Mouse (Mus musculus): Measurements from ENCODE around the gene Acsf3.

Gene Acsf3

GRCm38 (mm10) chr8:122850641-122851240 is 75.5 kb downstream of the Acsf3 start:
- no peak for DNase-seq (ENCODE audit: low read depth, low spot score)

DNA sequence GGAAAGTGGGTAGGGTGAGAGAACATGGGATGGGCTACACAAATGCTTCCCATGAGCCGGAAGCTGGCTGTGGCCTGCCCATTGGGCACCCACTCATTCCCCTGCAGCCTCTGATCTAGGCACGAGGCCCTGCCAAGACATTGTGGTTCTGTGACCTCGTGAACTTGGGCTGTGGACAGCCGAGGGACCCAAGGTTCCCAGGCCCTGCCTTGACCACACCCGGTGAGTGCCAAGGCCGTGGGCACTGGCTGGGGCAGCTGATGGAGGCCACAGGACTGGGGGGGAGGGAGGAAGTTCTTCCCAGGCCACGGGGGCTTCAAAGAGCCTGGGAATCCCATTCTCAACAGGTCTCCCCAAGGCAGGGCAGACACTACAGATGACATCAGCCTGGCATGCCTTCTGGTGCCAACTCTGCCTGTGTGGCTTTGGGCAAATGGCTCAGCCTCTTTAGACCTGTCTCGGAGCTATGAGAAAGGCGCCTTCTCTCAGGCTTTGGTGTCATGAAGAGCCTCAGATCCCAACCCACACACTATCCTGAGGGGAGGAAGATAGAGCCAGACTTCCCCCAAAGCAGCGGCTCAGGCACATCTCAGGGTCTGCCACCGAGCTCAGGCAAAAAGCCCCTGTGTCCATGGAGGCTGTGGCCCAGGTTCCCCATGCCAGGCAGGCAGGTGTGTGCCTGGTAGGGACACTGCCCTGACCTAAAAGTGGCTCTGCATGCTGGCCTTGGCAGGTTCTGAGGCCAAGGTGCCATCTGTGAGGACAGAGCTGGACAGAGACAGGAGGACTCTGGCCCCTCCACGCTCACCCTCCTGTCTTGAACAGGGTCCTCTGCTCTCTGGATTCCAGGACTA is 76.6 kb downstream of the Acsf3 start:
- no peak for DNase-seq (ENCODE audit: low read depth, low spot score)

DNA sequence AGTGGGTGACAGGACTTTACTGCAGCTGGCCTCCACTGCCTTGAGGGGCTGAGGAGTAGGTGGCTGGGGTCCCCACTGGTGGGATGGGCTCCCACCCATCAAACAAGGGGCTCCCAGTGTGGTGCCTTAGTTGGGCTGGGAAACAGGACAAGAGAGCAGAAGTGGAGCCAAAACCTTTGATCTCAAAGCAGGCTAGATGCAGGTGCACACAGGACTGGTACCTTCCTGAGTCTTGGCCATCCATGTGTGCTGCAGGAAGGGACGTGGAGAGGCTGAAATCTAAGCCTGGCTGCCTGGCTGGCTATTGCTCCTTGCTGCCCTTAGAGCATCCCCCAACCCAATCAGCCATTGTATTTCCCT is 77.2 kb downstream of the Acsf3 start:
- no peak for DNase-seq (ENCODE audit: low read depth, low spot score)

DNA sequence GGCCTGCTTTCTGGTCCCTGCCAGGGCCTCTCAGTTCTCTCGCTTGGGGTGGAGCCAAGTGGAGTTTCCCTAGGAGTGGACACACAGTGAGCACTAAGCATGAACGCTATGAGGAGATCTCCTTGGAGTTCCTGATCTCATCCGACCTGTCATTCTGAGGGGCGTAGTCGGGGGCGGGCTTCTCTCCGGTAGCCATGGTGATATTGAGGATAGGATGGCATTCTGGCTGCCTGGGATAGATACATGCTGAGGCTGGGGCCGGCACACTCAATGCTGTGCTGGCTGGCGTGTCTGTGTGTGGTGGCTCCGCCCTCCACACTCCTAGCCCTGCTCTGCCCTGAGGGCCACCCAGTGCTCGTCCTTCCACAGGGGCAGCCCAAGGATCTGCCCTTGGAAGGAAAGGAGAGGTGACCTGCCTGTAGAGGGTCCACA is 78.1 kb downstream of the Acsf3 start:
- no peak for DNase-seq (ENCODE audit: low read depth, low spot score)

DNA sequence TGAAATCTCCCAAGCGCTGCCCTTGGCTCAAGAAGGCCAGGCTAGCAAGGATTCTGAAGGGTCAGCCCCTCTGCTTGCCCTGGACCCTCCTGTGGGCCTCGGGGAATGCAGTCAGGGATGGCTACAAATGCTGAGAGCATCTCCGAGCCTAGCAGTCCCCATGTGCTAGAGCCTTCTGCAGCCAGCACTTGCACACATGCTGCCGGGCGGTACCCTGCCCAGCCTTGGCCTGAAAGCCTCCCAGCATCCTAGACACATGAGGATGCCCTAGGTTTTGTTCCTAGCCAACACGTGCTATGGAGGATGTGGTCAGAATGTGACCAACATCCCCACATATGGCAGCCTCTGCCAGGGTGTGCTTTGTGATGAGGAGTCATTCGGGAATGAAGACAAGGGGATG is 79.1 kb downstream of the Acsf3 start:
- no peak for DNase-seq (ENCODE audit: low read depth, low spot score)

GRCm38 (mm10) chr8:122855123-122855522 is 79.8 kb downstream of the Acsf3 start:
- DNase-seq (ENCODE audit: low read depth, low spot score): no peak

DNA sequence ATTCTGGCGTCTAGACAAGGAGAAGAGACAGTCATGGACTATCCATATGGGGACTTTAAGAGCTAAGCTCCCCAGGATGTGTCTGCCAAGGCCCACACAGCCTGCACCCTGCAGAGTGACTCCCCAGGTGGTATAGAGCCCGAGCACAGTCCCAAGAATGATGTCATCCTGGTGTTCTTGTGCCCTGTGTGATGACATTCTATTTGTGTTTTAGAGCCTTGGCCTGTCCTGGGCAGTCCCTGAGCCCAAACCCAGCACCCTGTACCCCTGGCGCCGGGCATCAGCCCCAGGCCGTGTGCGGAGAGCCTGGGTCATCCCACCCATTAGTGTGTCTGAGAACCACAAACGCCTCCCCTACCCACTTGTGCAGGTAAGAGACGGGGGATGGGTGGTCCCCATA is 81.0 kb downstream of the Acsf3 start:
- DNase-seq (ENCODE audit: low read depth, low spot score): no peak

DNA sequence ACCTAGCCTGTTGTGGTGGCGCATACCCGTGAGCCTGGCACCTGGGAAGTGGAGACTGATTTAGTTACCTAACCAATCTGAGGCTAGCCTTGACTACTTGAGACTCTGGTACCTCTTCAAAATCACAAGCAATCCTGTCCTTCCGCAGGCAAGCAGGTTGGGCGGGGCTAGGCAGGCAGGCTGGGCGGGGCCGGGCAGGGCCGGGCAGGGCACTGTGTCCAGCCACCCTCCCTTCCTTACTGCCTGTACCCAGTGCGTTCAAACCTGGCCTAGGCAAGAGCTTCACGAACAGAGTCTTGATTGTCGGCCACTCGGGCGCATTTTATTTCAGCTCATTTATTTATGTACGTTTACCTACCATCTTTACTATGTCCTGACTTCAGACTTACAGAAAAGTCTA is 84.6 kb downstream of the Acsf3 start:
- no peak for DNase-seq (ENCODE audit: low read depth, low spot score)

- DNase-seq (ENCODE audit: low read depth, low spot score): no peak
Observed at GRCm38 (mm10) chr8:122864719-122865129, 89.4 kb downstream of the Acsf3 start.

GRCm38 (mm10) chr8:122865441-122865840 is 90.2 kb downstream of the Acsf3 start:
- DNase-seq (ENCODE audit: low read depth, low spot score): no peak

DNA sequence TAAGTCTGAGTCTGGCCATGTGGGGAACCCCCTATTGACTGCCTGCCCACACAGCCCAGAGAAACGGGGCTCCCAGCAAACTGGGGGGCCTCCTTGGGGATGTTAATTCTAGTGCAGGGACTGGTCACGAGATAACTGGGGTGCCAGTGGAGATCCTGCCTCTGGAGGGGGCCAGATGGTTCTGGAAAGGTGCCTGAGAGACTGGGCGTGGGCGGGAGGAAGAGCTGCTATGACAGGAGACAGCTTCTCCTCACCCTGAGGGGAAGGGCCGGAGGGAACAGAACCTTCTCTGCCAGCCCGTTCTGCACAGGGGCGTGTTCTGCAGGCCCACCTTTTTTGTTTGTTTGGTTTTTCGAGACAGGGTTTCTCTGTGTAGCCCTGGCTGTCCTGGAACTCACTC is 90.9 kb downstream of the Acsf3 start:
- DNase-seq (ENCODE audit: low read depth, low spot score): no peak

Measured in c-Kit-negative CD71-positive TER-119-positive erythroid progenitor cells, embryonic 14.5 days (primary cell).